Mouse (Mus musculus): ENCODE measurements around the gene Kif3b. TPM values are rescaled to one million over a fixed set of nuclear protein-coding genes. Genes with fewer than 3 reads are reported as not detected.

The Kif3b gene
- polyA plus RNA-seq, 1 experiment: 0.05 TPM

DNA sequence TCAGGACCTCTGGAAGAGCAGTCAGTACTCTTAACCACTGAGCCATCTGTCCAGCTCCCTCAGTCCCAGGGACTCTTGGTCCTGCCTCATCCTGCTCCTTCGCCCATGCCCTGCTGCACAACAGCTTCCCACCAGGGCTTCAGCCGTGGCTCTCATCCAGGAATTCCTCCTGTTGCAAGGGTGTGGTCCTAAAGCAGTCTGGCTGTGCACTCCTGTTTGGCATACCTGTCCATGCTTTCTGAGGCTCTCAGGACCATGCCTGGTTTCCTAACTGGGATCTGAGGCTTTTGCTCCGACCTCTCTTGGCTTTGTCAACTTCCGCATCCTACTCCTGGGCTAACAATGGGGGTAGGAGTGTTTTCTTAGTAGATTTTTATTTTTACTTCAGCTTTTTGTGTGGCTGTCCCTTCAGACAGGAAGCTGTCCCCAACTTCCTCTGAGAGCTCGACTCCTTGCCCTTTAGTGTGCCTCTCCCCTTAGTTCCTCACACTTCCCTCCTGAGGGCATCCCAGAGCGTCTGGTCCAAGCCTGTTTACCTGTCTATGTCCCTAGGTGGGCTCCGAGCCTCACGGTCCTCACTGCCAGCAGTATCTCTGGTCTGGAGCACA lies 27.9 kb downstream of the Kif3b start:
- no peak overlapping the region for H3K4me3 ChIP-seq (replicated peaks)
- no peaks in the 10 kb centered on the region for H3K9me3 ChIP-seq (ENCODE audit: control insufficient read depth, low read length)
- H3K36me3 ChIP-seq (ENCODE audit: control insufficient read depth): peaks cover 40% of the 10 kb centered on the region
- no peaks in the 10 kb centered on the region for H3K27me3 ChIP-seq (ENCODE audit: control insufficient read depth)
- no peak for TF ChIP-seq GATA1 (IDR thresholded peaks at IDR 0.05; ENCODE audit: low read length)
- no peak for TF ChIP-seq TAL1 (IDR thresholded peaks at IDR 0.05; ENCODE audit: low read length)
- no peaks in the 10 kb centered on the region for H3K4me1 ChIP-seq (ENCODE audit: control insufficient read depth)

DNA sequence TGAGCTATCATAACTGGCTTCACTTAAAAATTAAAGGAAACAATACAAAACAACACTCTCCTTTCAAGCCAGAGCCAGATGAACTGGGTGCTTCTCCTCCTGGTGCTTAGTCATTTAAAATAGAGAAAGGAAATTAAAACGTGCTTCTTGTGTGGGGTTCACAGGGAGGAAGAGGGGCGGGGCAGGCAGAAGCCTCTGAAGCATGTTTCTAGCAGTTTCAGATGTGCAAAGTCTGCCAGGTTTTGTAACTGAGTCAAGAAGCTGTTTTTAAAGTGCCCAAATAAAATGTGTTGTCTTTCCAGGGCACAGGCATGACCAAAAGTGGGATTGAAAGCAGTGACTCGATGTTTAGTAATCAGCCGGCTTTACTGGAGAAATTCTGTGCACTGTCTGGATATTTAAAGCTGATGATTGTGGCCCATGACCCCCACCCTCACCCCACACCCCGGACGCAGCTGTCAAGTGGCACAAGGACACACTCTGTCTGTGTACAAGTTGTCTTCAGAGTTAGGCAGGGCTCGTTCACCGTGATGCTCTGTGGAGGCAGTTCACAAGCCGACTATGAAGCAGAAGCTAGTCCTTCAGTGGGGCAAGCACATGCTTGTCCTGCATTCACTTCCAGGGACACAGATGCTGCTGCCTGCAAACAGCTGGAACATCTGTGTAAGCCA lies 34.6 kb downstream of the Kif3b start:
- no peak for TF ChIP-seq TAL1 (IDR thresholded peaks at IDR 0.05; ENCODE audit: low read length)
- TF ChIP-seq GATA1 (IDR thresholded peaks at IDR 0.05; ENCODE audit: low read length): no peak
- H3K4me3 ChIP-seq (replicated peaks): no peak overlapping the region
- no peaks in the 10 kb centered on the region for H3K27me3 ChIP-seq (ENCODE audit: control insufficient read depth)
- H3K9me3 ChIP-seq (ENCODE audit: control insufficient read depth, low read length): no peaks in the 10 kb centered on the region
- peaks cover 48% of the 10 kb centered on the region for H3K36me3 ChIP-seq (ENCODE audit: control insufficient read depth)
- H3K4me1 ChIP-seq (ENCODE audit: control insufficient read depth): no peaks in the 10 kb centered on the region; the same call in 1 of the 2 replicates

DNA sequence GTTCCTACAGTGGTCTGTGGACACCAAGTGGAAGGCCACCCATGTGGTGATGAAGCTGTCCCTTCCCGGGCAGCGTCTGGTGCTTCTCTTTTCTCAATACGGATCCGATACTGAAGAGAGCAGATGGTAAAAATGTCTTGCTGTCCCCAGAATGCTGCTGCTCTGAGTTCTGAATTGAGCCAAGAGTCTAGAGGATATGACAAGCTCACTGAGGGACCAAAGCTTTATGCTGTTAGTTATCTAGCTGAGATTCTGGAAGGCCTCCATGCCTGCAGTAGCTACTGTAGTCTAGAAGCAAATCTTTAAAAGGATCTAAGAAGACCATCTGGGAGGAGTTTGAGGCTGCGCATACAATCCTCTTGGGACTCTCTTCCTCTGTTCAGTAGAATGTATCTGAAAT lies 41.1 kb downstream of the Kif3b start:
- TF ChIP-seq TAL1 (IDR thresholded peaks at IDR 0.05; ENCODE audit: low read length): no peak
- TF ChIP-seq GATA1 (IDR thresholded peaks at IDR 0.05; ENCODE audit: low read length): no peak

DNA sequence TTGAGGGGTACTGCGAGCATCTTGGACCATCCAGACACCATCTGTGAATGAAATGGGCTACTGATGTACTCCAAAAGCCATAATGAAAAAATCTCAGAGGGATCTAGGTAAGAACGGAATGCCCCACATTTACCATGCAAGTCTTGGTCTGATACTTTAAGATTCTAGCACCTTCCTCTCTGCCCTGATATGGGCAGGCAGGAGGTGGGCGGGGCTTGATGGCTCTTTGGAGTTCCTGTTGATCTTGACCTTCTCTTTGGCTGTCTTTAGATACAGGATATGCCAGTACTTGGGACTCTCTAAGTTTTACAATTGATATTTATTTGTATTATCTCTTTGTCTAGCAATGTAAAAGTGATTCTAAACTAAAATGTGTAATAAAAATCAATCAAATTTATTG lies 41.8 kb downstream of the Kif3b start:
- peaks cover 25% of the 10 kb centered on the region for H3K4me1 ChIP-seq (ENCODE audit: control insufficient read depth)
- H3K4me3 ChIP-seq (replicated peaks): no peak overlapping the region
- no peaks in the 10 kb centered on the region for H3K27me3 ChIP-seq (ENCODE audit: control insufficient read depth)
- TF ChIP-seq GATA1 (IDR thresholded peaks at IDR 0.05; ENCODE audit: low read length) (no peak), TAL1 (IDR thresholded peaks at IDR 0.05; ENCODE audit: low read length) (no peak)
- peaks cover 17% of the 10 kb centered on the region for H3K36me3 ChIP-seq (ENCODE audit: control insufficient read depth)
- no peaks in the 10 kb centered on the region for H3K9me3 ChIP-seq (ENCODE audit: control insufficient read depth, low read length)

More for the DNA sequence above, 41.1 kb downstream of the Kif3b start:
- Histone ChIP-seq H3K36me3 (ENCODE audit: control insufficient read depth) (peaks cover 17% of the 10 kb centered on the region), H3K4me1 (ENCODE audit: control insufficient read depth) (peaks cover 23% of the 10 kb centered on the region), H3K9me3 (ENCODE audit: control insufficient read depth, low read length) (no peaks in the 10 kb centered on the region), H3K27me3 (ENCODE audit: control insufficient read depth) (no peaks in the 10 kb centered on the region), H3K4me3 (replicated peaks) (no peak overlapping the region)

DNA sequence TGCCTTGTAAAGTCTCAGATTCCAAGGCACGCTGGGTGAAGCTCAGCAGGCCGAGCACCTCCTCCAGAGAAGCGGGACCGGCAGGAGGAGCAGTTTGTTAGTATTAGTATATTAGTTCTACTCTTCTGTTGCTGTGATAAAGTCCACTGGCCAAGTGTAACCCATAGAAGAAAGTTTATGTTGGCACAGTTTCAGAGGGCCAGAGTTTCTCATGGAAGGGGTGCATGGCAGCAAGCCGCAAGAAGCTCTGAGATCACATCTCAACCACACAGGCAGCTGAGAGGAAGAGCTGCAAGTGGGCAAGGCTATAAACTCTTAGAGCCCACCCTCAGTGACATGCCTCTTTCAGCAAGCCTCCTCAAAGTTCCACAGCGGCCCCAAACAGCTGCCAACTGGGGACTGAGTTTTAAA lies 42.6 kb downstream of the Kif3b start:
- Histone ChIP-seq H3K4me1 (ENCODE audit: control insufficient read depth) (peaks cover 25% of the 10 kb centered on the region), H3K36me3 (ENCODE audit: control insufficient read depth) (peaks cover 17% of the 10 kb centered on the region), H3K27me3 (ENCODE audit: control insufficient read depth) (no peaks in the 10 kb centered on the region), H3K9me3 (ENCODE audit: control insufficient read depth, low read length) (no peaks in the 10 kb centered on the region), H3K4me3 (replicated peaks) (no peak overlapping the region)
- TF ChIP-seq TAL1 (IDR thresholded peaks at IDR 0.05; ENCODE audit: low read length) (no peak), GATA1 (IDR thresholded peaks at IDR 0.05; ENCODE audit: low read length) (no peak)

DNA sequence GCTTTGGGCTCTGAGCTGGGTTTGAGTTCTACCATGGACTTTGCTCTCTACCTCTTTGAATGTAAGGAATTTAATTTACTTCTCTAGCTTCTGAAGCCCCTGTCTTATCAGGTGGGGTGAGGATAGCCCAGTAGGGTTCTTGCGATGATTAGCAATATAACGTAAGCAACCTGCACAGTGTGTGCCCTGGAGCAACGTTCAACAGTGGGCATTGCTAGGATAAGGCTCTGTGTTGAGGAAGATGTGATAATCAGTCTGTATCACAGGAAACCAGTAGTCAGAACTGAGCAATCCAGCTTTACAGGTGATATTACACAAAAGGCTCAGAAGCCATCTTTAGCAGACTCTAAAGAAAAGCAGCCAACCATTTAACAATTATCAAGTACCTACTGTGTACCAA lies 43.1 kb downstream of the Kif3b start:
- Histone ChIP-seq H3K4me1 (ENCODE audit: control insufficient read depth) (peaks cover 25% of the 10 kb centered on the region), H3K4me3 (replicated peaks) (no peak overlapping the region), H3K9me3 (ENCODE audit: control insufficient read depth, low read length) (no peaks in the 10 kb centered on the region), H3K36me3 (ENCODE audit: control insufficient read depth) (peaks cover 16% of the 10 kb centered on the region), H3K27me3 (ENCODE audit: control insufficient read depth) (no peaks in the 10 kb centered on the region)
- TF ChIP-seq TAL1 (IDR thresholded peaks at IDR 0.05; ENCODE audit: low read length): no peak
- no peak for TF ChIP-seq GATA1 (IDR thresholded peaks at IDR 0.05; ENCODE audit: low read length)

DNA sequence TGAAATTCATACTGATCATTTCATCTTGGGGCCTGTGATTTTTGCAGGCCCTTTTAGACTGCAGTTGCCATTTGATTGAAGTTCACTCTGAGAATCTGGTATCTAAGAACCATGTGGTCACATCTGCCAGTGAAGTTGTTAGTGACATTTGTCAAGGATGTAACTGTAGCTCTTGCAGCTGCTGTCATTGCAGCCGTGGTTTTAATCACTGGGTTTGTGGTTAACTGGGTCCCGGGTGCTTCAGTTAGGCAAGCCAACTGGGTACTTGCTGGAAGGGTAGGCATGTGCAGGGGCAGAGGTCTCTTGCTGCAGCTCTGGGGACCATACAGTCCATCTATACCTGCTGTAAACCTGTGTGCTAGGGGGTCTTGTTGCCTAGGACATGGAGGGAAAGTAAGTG lies 44.9 kb downstream of the Kif3b start:
- H3K36me3 ChIP-seq (ENCODE audit: control insufficient read depth): peaks cover 8% of the 10 kb centered on the region
- H3K4me3 ChIP-seq (replicated peaks): no peak overlapping the region
- no peak for TF ChIP-seq GATA1 (IDR thresholded peaks at IDR 0.05; ENCODE audit: low read length)
- no peak for TF ChIP-seq TAL1 (IDR thresholded peaks at IDR 0.05; ENCODE audit: low read length)
- no peaks in the 10 kb centered on the region for H3K27me3 ChIP-seq (ENCODE audit: control insufficient read depth)
- H3K4me1 ChIP-seq (ENCODE audit: control insufficient read depth): peaks cover 26% of the 10 kb centered on the region
- no peaks in the 10 kb centered on the region for H3K9me3 ChIP-seq (ENCODE audit: control insufficient read depth, low read length)

DNA sequence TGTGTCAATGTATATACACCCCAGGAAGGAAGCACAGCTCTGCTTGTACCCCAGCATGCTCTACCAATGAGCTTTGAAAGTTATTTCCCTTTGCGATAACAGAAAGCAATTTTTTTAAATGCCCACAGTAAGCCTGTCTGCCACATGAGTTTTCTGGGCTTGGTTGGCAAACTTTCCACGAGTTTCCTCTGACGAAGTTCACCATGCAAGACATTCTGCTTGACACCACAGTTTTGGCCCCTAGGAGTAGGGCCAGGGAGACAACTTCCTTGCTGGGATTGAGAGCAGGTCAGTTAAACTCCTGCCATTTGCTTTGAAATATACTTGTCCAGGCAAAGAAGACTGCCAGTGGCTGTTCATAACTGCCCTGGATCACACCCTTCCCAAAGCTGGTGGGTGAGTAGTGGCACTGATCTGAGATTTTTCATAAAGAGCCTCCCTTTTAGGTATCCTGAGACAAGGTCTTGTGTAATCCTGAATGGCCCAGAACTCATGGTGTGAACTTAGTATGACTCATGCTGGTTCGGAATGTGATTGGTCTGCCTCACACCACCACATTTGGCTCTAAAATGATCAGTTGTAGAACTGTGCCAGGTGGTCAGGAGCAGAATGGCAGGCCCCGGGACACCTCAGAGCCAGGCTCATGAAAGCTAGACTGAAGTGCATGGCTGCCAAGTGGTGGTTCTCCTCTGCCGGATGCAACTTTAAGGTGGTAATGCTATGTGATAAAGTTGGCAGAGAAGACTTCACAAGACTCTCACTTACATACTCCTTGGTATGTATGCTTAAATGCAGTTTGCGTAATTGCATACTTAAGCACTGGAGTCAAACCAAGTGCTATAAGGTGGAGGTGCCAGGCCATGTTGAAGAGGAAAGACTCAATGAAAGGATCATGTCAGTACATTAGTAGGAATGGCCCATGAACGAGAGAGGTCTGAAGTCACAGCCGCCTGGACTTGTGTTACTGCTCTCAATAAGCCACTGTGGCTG lies 47.4 kb downstream of the Kif3b start:
- H3K27me3 ChIP-seq (ENCODE audit: control insufficient read depth): no peaks in the 10 kb centered on the region
- no peaks in the 10 kb centered on the region for H3K9me3 ChIP-seq (ENCODE audit: control insufficient read depth, low read length)
- no peak for TF ChIP-seq TAL1 (IDR thresholded peaks at IDR 0.05; ENCODE audit: low read length)
- no peak for TF ChIP-seq GATA1 (IDR thresholded peaks at IDR 0.05; ENCODE audit: low read length)
- peaks cover 25% of the 10 kb centered on the region for H3K36me3 ChIP-seq (ENCODE audit: control insufficient read depth)
- no peak overlapping the region for H3K4me3 ChIP-seq (replicated peaks)
- peaks cover 37% of the 10 kb centered on the region for H3K4me1 ChIP-seq (ENCODE audit: control insufficient read depth)

DNA sequence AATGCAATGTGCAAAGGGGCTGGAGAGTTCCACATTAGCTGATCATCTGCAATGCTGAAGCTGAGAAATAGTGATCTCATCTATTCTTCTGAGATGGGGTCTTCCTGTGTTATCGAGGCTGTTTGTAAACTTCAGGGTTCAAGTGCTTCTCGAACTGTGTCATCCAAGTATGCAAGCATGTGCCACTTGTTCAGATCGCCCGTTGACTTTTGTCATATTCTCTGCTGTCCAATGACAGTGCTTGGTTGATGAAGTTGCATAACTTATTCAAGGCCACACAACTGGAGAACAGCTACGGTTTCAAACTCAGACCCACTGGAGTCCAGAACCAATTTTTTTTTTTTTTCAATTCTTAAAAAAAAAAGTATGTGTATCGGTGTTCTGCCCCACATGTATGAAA lies 51.0 kb downstream of the Kif3b start:
- no peak for TF ChIP-seq GATA1 (IDR thresholded peaks at IDR 0.05; ENCODE audit: low read length)
- no peak for TF ChIP-seq TAL1 (IDR thresholded peaks at IDR 0.05; ENCODE audit: low read length)
- H3K36me3 ChIP-seq (ENCODE audit: control insufficient read depth): peaks cover 29% of the 10 kb centered on the region
- H3K9me3 ChIP-seq (ENCODE audit: control insufficient read depth, low read length): no peaks in the 10 kb centered on the region
- H3K4me1 ChIP-seq (ENCODE audit: control insufficient read depth): peaks cover 39% of the 10 kb centered on the region
- H3K4me3 ChIP-seq (replicated peaks): no peak overlapping the region
- no peaks in the 10 kb centered on the region for H3K27me3 ChIP-seq (ENCODE audit: control insufficient read depth)

All from erythroblast, embryonic 14.5 days (primary cell).